Mouse (Mus musculus): Measurements from ENCODE around the gene Khsrp. TPM values are rescaled to one million over a fixed set of nuclear protein-coding genes. Genes with fewer than 3 reads are reported as not detected.
A peak's percentile ranks its signal among the peaks of the same experiment; 100 is the strongest.

The Khsrp gene
- polyA plus RNA-seq, 1 experiment, result 68.5 TPM

GRCm38 (mm10) chr17:57011236-57012141 is 19.8 kb downstream of the Khsrp start, which contains the start of the genes Gtf2f1 and Gm17949:
Gene Gtf2f1, minus strand, starts transcription at chr17:57011288.
Gene Gm17949, plus strand, starts transcription at chr17:57011469.
- Histone ChIP-seq H3K79me3 (ENCODE audit: low read depth) (peaks cover 14% of the 10 kb centered on the region), H3K79me2 (ENCODE audit: control insufficient read depth, insufficient read depth) (peaks cover 25% of the 10 kb centered on the region), H3ac (ENCODE audit: control insufficient read depth, insufficient read length, low read depth) (peak within 1 kb of the TSS; percentile 93), H3K27me3 (ENCODE audit: control insufficient read depth, insufficient read depth, insufficient read length) (no peaks in the 10 kb centered on the region), H3K36me3 (ENCODE audit: control insufficient read depth, insufficient read depth) (peaks cover 29% of the 10 kb centered on the region), H3K4me3 (ENCODE audit: insufficient read depth, poor library complexity, severe bottlenecking) (peak within 1 kb of the TSS; percentile 89)
- no peak for TF ChIP-seq CTCF (IDR thresholded peaks at IDR 0.05; ENCODE audit: control insufficient read depth, insufficient read depth, insufficient read length)
- no peak for TF ChIP-seq FOSL1 (IDR thresholded peaks at IDR 0.05; ENCODE audit: insufficient read depth, low read length, poor library complexity, severe bottlenecking)
- TF ChIP-seq USF1 (IDR thresholded peaks at IDR 0.05; ENCODE audit: low read depth), result peak; percentile 100
- peak; percentile 95 for TF ChIP-seq CEBPB (IDR thresholded peaks at IDR 0.05; ENCODE audit: low read depth)
- TF ChIP-seq MAX (IDR thresholded peaks at IDR 0.05), result peak; percentile 78
- TF ChIP-seq MYOD1 (IDR thresholded peaks at IDR 0.05; ENCODE audit: control insufficient read depth, insufficient read length, low read depth), result no peak
- no peak for TF ChIP-seq MYOG (IDR thresholded peaks at IDR 0.05; ENCODE audit: control insufficient read depth, extremely low read depth, insufficient read length)

DNA sequence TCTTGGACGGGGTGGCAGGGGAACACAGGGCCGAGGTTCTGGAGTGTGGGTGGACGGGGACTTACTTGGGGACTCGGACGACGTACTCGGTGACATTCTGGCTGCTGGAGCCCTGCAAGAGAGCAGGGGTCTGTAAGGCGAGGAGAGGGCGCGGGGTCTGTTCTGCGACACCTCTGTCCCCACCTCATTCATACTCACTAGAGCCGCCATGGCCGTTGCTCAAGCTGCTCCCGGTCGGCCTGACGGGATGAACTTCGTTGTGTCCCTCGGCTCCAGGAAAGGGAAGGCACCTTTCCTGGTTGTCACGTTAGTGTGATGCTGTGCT is 20.4 kb downstream of the Khsrp start:
- Histone ChIP-seq H3K4me3 (ENCODE audit: insufficient read depth, poor library complexity, severe bottlenecking) (peak overlapping the region; percentile 89), H3ac (ENCODE audit: control insufficient read depth, insufficient read length, low read depth) (peak overlapping the region; percentile 93), H3K36me3 (ENCODE audit: control insufficient read depth, insufficient read depth) (peaks cover 35% of the 10 kb centered on the region), H3K27me3 (ENCODE audit: control insufficient read depth, insufficient read depth, insufficient read length) (no peaks in the 10 kb centered on the region), H3K79me3 (ENCODE audit: low read depth) (peaks cover 14% of the 10 kb centered on the region), H3K79me2 (ENCODE audit: control insufficient read depth, insufficient read depth) (peaks cover 25% of the 10 kb centered on the region)
- no peak for TF ChIP-seq USF1 (IDR thresholded peaks at IDR 0.05; ENCODE audit: low read depth)
- no peak for TF ChIP-seq MYOD1 (IDR thresholded peaks at IDR 0.05; ENCODE audit: control insufficient read depth, insufficient read length, low read depth)
- TF ChIP-seq CTCF (IDR thresholded peaks at IDR 0.05; ENCODE audit: control insufficient read depth, insufficient read depth, insufficient read length), result no peak
- TF ChIP-seq FOSL1 (IDR thresholded peaks at IDR 0.05; ENCODE audit: insufficient read depth, low read length, poor library complexity, severe bottlenecking), result no peak
- TF ChIP-seq MAX (IDR thresholded peaks at IDR 0.05), result no peak
- TF ChIP-seq MYOG (IDR thresholded peaks at IDR 0.05; ENCODE audit: control insufficient read depth, extremely low read depth, insufficient read length), result no peak
- no peak for TF ChIP-seq CEBPB (IDR thresholded peaks at IDR 0.05; ENCODE audit: low read depth)

DNA sequence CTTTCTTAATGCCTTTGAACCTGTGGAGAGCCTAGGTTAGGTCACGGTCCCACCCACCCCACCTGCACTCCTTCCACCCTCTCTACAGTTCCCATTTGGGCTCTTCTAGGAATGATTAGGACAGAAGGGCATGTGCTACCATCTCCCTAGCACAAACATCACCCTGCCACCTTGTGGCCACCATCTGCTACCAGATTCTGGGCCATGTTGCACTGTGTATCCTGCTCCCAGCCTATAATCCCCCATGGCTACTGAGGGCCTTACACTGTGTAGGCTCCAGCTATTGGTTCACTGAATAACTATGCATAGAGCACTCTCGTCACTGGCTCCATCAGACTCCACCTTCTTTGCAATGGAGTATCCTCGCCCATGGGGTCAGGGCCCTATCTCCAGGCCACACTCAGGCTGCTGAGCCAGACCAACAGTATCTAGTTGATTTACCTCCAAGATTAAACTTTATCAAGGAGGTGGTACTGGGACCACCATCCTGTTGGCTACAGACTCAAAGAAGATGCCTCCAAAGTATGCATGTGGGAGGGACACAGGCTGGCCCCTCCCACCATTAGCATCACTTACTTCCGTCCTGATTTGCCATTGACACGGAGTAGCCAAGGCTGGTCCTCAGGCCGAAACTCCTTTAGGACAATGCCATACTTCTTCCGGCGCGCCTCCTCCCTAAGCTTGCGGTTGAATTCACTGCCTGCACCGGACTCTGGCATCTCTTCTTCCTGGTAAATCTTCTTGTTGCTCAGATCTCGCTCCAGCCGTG is 24.0 kb downstream of the Khsrp start:
- TF ChIP-seq CTCF (IDR thresholded peaks at IDR 0.05; ENCODE audit: control insufficient read depth, insufficient read depth, insufficient read length) (peak; percentile 7), MYOG (IDR thresholded peaks at IDR 0.05; ENCODE audit: control insufficient read depth, extremely low read depth, insufficient read length) (no peak)
- H3K79me2 ChIP-seq (ENCODE audit: control insufficient read depth, insufficient read depth), result peaks cover 25% of the 10 kb centered on the region
- H3K79me3 ChIP-seq (ENCODE audit: low read depth), result peaks cover 14% of the 10 kb centered on the region
- H3K4me3 ChIP-seq (ENCODE audit: insufficient read depth, poor library complexity, severe bottlenecking), result no peak overlapping the region
- H3ac ChIP-seq (ENCODE audit: control insufficient read depth, insufficient read length, low read depth), result no peak overlapping the region
- H3K36me3 ChIP-seq (ENCODE audit: control insufficient read depth, insufficient read depth), result peaks cover 61% of the 10 kb centered on the region
- no peaks in the 10 kb centered on the region for H3K27me3 ChIP-seq (ENCODE audit: control insufficient read depth, insufficient read depth, insufficient read length)

DNA sequence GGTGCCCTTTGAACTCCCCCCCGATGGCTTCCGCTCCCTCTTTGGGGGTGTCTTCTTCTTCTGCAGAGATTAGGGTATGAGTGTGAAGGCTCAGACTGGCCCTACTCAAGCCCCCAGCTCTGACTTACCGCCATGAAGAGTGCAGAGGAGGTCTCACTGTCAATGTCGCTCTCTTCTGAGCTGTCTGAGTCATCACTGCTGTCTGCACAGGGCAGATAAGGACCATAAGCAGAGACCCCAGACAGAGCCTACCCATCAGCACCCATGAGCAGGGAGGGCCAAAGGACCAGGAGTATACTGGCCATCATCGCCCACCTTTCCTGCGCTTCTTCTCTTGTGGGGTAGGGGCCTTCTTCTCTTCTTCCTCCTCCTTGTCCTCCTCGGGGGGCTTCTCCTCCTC is 27.3 kb downstream of the Khsrp start:
- Histone ChIP-seq H3K36me3 (ENCODE audit: control insufficient read depth, insufficient read depth) (peaks cover 57% of the 10 kb centered on the region), H3ac (ENCODE audit: control insufficient read depth, insufficient read length, low read depth) (no peak overlapping the region), H3K79me3 (ENCODE audit: low read depth) (peaks cover 2% of the 10 kb centered on the region), H3K27me3 (ENCODE audit: control insufficient read depth, insufficient read depth, insufficient read length) (no peaks in the 10 kb centered on the region), H3K4me3 (ENCODE audit: insufficient read depth, poor library complexity, severe bottlenecking) (no peak overlapping the region), H3K79me2 (ENCODE audit: control insufficient read depth, insufficient read depth) (peaks cover 4% of the 10 kb centered on the region)
- TF ChIP-seq USF1 (IDR thresholded peaks at IDR 0.05; ENCODE audit: low read depth) (no peak), CTCF (IDR thresholded peaks at IDR 0.05; ENCODE audit: control insufficient read depth, insufficient read depth, insufficient read length) (no peak), MYOD1 (IDR thresholded peaks at IDR 0.05; ENCODE audit: control insufficient read depth, insufficient read length, low read depth) (no peak), CEBPB (IDR thresholded peaks at IDR 0.05; ENCODE audit: low read depth) (no peak), MYOG (IDR thresholded peaks at IDR 0.05; ENCODE audit: control insufficient read depth, extremely low read depth, insufficient read length) (no peak), MAX (IDR thresholded peaks at IDR 0.05) (no peak), FOSL1 (IDR thresholded peaks at IDR 0.05; ENCODE audit: insufficient read depth, low read length, poor library complexity, severe bottlenecking) (no peak)

GRCm38 (mm10) chr17:57001228-57001627 is 30.1 kb downstream of the Khsrp start:
- Histone ChIP-seq H3K4me3 (ENCODE audit: insufficient read depth, poor library complexity, severe bottlenecking) (no peak overlapping the region), H3K27me3 (ENCODE audit: control insufficient read depth, insufficient read depth, insufficient read length) (no peaks in the 10 kb centered on the region), H3K79me3 (ENCODE audit: low read depth) (peaks cover 2% of the 10 kb centered on the region), H3K79me2 (ENCODE audit: control insufficient read depth, insufficient read depth) (no peaks in the 10 kb centered on the region), H3K36me3 (ENCODE audit: control insufficient read depth, insufficient read depth) (peaks cover 35% of the 10 kb centered on the region), H3ac (ENCODE audit: control insufficient read depth, insufficient read length, low read depth) (no peak overlapping the region)
- TF ChIP-seq FOSL1 (IDR thresholded peaks at IDR 0.05; ENCODE audit: insufficient read depth, low read length, poor library complexity, severe bottlenecking) (no peak), CEBPB (IDR thresholded peaks at IDR 0.05; ENCODE audit: low read depth) (no peak), MYOD1 (IDR thresholded peaks at IDR 0.05; ENCODE audit: control insufficient read depth, insufficient read length, low read depth) (no peak), MAX (IDR thresholded peaks at IDR 0.05) (no peak), CTCF (IDR thresholded peaks at IDR 0.05; ENCODE audit: control insufficient read depth, insufficient read depth, insufficient read length) (no peak), MYOG (IDR thresholded peaks at IDR 0.05; ENCODE audit: control insufficient read depth, extremely low read depth, insufficient read length) (no peak), USF1 (IDR thresholded peaks at IDR 0.05; ENCODE audit: low read depth) (no peak)

All from C2C12 (cell line).